Comparison of ENCODE assay signal across 9 mouse cellular contexts in the genomic region with DNA sequence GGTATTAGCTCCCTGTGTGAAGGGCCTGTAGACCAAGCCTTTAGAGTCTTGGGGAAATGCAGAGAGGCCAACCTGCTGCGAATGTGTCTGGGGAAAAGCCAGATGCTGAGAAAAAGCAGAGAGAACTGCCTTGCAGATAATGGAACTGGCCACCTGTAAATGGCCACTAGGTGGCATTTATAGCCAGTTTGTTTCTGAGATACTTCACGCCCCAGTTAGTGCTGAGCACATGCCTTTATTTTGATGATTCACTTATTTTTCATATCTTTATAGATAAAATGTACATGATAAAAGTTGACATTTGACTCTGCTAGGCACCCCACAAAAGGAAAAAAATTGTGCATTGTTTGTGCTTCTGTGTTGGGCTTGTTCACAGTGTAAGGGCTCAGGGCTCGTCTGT. TPM values are rescaled to one million over a fixed set of nuclear protein-coding genes. Genes with fewer than 3 reads are reported as not detected.
DNase-seq lines count a peak whose midpoint lies in the region; ATAC-seq and TF ChIP-seq lines count a peak whose summit lies in the region.
"Had no signal": no experiment of that assay in that cellular context is flagged by ENCODE, and none has a peak within 500 bp of the region (broad histone marks: within the 10 kb centered on the region; RNA-seq: fewer than 3 reads in every experiment).

No protein-coding gene starts in this region.

- no peak overlapping the region for H3K4me3 ChIP-seq in liver, embryonic 14.5 days (ENCODE audit: insufficient read depth in 1 of 2, low read depth in 2 of 2, low read length in 2 of 2)

- no peaks in the 10 kb centered on the region for H3K27me3 ChIP-seq in liver, embryonic 14.5 days (ENCODE audit: control insufficient read depth, insufficient read depth, low read length)

- no peaks in the 10 kb centered on the region for H3K9me3 ChIP-seq in liver, embryonic 14.5 days (ENCODE audit: control insufficient read depth, low read length)

- H3K9ac ChIP-seq in liver, embryonic 14.5 days (replicated peaks) = no peak overlapping the region

- intact Hi-C loops in left cerebral cortex, postnatal 25 days (cut with DNase I) = loop anchor here (5.0 kb wide), 2 partner anchors 113 to 152 kb away; partner anchors contain the start of gene Gm9837

- DNase-seq in cerebellum, postnatal 14 days = peak; percentile 33 to 45
- no peak for DNase-seq in cerebellum, postnatal 4 days (ENCODE audit: low spot score in 2 of 2)
- DNase-seq in left cerebral cortex, postnatal 25 days (ENCODE audit: low spot score in 2 of 2) = peak; percentile 29 to 40
- DNase-seq in left cerebral cortex, adult 8-10 months (ENCODE audit: low spot score in 2 of 2) = no peak
- DNase-seq in R1 (ENCODE audit: low read depth, low spot score) = peak; percentile 57
- peak in 1 of 3 experiments; percentile 22 for DNase-seq in liver, embryonic 14.5 days (ENCODE audit: low read depth in 3 of 3, low spot score in 3 of 3)
- no peak for DNase-seq in urinary bladder, postnatal 25 days (ENCODE audit: low spot score)
- DNase-seq in ovary, postnatal 10 days (ENCODE audit: low spot score) = no peak

- 46% methylated on average over 3 of the region's 3 CpGs for WGBS in liver, embryonic 14.5 days (ENCODE audit: insufficient replicate concordance)

- no peaks in the 10 kb centered on the region; the same call in 1 of the 2 replicates for H3K36me3 ChIP-seq in liver, embryonic 14.5 days (replicated peaks; ENCODE audit: control insufficient read depth, insufficient read depth, low read depth)

- TF ChIP-seq EP300 in liver, embryonic 14.5 days (IDR thresholded peaks at IDR 0.05; ENCODE audit: low read depth) = no peak

- no peak overlapping the region for H3K4me2 ChIP-seq in liver, embryonic 14.5 days (ENCODE audit: low read depth)

- peak; percentile 78 for TF ChIP-seq CTCF in liver, embryonic 14.5 days (IDR thresholded peaks at IDR 0.05; ENCODE audit: low read depth)

- H3K4me1 ChIP-seq in liver, embryonic 14.5 days (replicated peaks; ENCODE audit: control insufficient read depth in 2 of 2, insufficient read depth in 2 of 2, low read length in 1 of 2) = no peaks in the 10 kb centered on the region; a peak in 1 of 4 replicates

- H3K27ac ChIP-seq in liver, embryonic 14.5 days = no peak overlapping the region

- no peak for ATAC-seq in liver, embryonic 14.5 days (ENCODE audit: insufficient read depth)

RNA-seq across cellular contexts. Expression of gene Kif3a, which starts 17.7 kb away (rescaled TPM):
- total RNA-seq in left cerebral cortex, postnatal 25 days (2021) = 100 to 1,000 TPM; 129 to 130 TPM
- total RNA-seq in left cerebral cortex, adult 8-10 months (2022) = 100 to 1,000 TPM; 120 to 121 (median 121) TPM
- 2.1 and 3.3 TPM in 2 replicates for polyA plus RNA-seq in liver, embryonic 14.5 days (2012; rRNA removed)
- polyA plus RNA-seq in liver, embryonic 14.5 days (2014; fragmentation: Nextera tagmentation; extraction: Ambion mirVana) = 6.4 and 7.7 TPM in 2 replicates

RNA-seq across cellular contexts. Expression of gene Il4, which starts 33.6 kb away (rescaled TPM):
- not detected for total RNA-seq in left cerebral cortex, postnatal 25 days (2021)
- total RNA-seq in left cerebral cortex, adult 8-10 months (2022) = under 1 TPM in 1 of 4 experiments, not detected in 3; 0.67 TPM
- 0.26 and 0.27 TPM in 2 replicates for polyA plus RNA-seq in liver, embryonic 14.5 days (2012; rRNA removed)
- 0.61 and 0.73 TPM in 2 replicates for polyA plus RNA-seq in liver, embryonic 14.5 days (2014; fragmentation: Nextera tagmentation; extraction: Ambion mirVana)
- total RNA-seq: layer of hippocampus, postnatal 10 days had no signal

RNA-seq across cellular contexts. Expression of gene Il13, which starts 49.7 kb away (rescaled TPM):
- total RNA-seq in left cerebral cortex, postnatal 25 days (2021) = not detected
- total RNA-seq in left cerebral cortex, adult 8-10 months (2022) = not detected
- 0.04 TPM in 1 of 2 replicates, not detected in the other for polyA plus RNA-seq in liver, embryonic 14.5 days (2012; rRNA removed)
- polyA plus RNA-seq in liver, embryonic 14.5 days (2014; fragmentation: Nextera tagmentation; extraction: Ambion mirVana) = not detected in 2 replicates
- total RNA-seq: layer of hippocampus, postnatal 10 days had no signal

Comparison
In these comparisons a context has a peak if more than half of its experiments do, and no peak if none do; other contexts are left out.
1. DNase-seq: peak in cerebellum, postnatal 14 days (2 of 2), left cerebral cortex, postnatal 25 days (2 of 2) and R1 (single experiment); none in cerebellum, postnatal 4 days (0 of 2), left cerebral cortex, adult 8-10 months (0 of 2), urinary bladder, postnatal 25 days (single experiment) and ovary, postnatal 10 days (single experiment).